Mouse (Mus musculus) limb, embryonic 11.5 days (tissue): ENCODE results near the gene Tnfsf11. TPM values are rescaled to one million over a fixed set of nuclear protein-coding genes. Genes with fewer than 3 reads are reported as not detected.

Source experiments
- ATAC-seq: fragments of 200-750 bp; cut with Nextera tagmentation; 2 replicates; pipeline ENCODE4 v1.8.0; 2017; ENCODE audit warnings: low read depth; ENCODE audit not compliant: insufficient number of reproducible peaks, low FRiP score, low TSS enrichment
- DNase-seq: peaks from one replicate; pipeline ENCODE4 v3.0.0-alpha.2; 2015; ENCODE audit warnings: low spot score
- H3K27ac ChIP-seq: fragments of 300-500 bp; sonication (generic); replicated peaks from 2 replicates; pipeline ENCODE4 v1.5.1; 2014; ENCODE audit warnings: low read depth, mild to moderate bottlenecking, low read length
- H3K27me3 ChIP-seq: fragments of 300-500 bp; sonication (generic); 2 replicates; pipeline ENCODE4 v1.6.1; 2014; ENCODE audit warnings: mild to moderate bottlenecking, low read length, mixed read lengths; ENCODE audit not compliant: control insufficient read depth, insufficient read depth
- H3K36me3 ChIP-seq: fragments of 300-500 bp; sonication (generic); 2 replicates; pipeline ENCODE4 v1.6.1; 2014; ENCODE audit warnings: mild to moderate bottlenecking, low read length, moderate library complexity, mixed read lengths; ENCODE audit not compliant: control insufficient read depth, insufficient read depth
- H3K4me1 ChIP-seq: fragments of 300-500 bp; sonication (generic); 2 replicates; pipeline ENCODE4 v1.6.1; 2014; ENCODE audit warnings: low read length, mixed read lengths; ENCODE audit not compliant: control insufficient read depth, insufficient read depth
- H3K4me2 ChIP-seq: fragments of 300-500 bp; sonication (generic); 2 replicates; pipeline ENCODE4 v1.6.1; 2014; ENCODE audit warnings: low read depth, mild to moderate bottlenecking, moderate library complexity; ENCODE audit not compliant: severe bottlenecking
- H3K4me3 ChIP-seq: fragments of 300-500 bp; sonication (generic); 2 replicates; pipeline ENCODE4 v1.5.1; 2014; ENCODE audit warnings: low read depth, low read length
- H3K9ac ChIP-seq: fragments of 300-500 bp; sonication (generic); 2 replicates; pipeline ENCODE4 v1.6.1; 2014; ENCODE audit warnings: mild to moderate bottlenecking, low read length
- H3K9me3 ChIP-seq: fragments of 300-500 bp; sonication (generic); 2 replicates; pipeline ENCODE4 v1.6.1; 2016; ENCODE audit warnings: low read length; ENCODE audit not compliant: control insufficient read depth
- WGBS: fragments of 180-500 bp; shearing (Covaris S2); extraction: QIAGEN DNeasy Blood & Tissue Kit; methylation state at CpG from one replicate; pipeline ENCODE4 v1.1.7; 2014; 5-methylcytosine and 5-hydroxymethylcytosine counted together
- polyA plus RNA-seq: library from polyadenylated mRNA; unstranded; fragments of >200 nt; fragmentation: Nextera tagmentation; extraction: Ambion mirVana; gene quantifications from 2 replicates; pipeline ENCODE4 v1.2.1, GENCODE M21; 2014

The Tnfsf11 gene
- polyA plus RNA-seq, 1 experiment from 2014 or later: not detected

GRCm38 (mm10) chr14:78319000-78319399 lies 11.2 kb upstream of the Tnfsf11 start:
- ATAC-seq: no peak
- H3K4me3 ChIP-seq: no peak overlapping the region
- no peak overlapping the region for H3K4me2 ChIP-seq
- no peaks in the 10 kb centered on the region for H3K27me3 ChIP-seq
- 74% methylated on average over 3 of the region's 3 CpGs for WGBS
- H3K9me3 ChIP-seq: no peaks in the 10 kb centered on the region
- H3K36me3 ChIP-seq: no peaks in the 10 kb centered on the region
- H3K9ac ChIP-seq: no peak overlapping the region
- DNase-seq: no peak
- no peaks in the 10 kb centered on the region for H3K4me1 ChIP-seq
- no peak overlapping the region for H3K27ac ChIP-seq

GRCm38 (mm10) chr14:78317623-78318022 lies 9.8 kb upstream of the Tnfsf11 start:
- H3K4me2 ChIP-seq: no peak overlapping the region

GRCm38 (mm10) chr14:78300914-78301313 lies 6.9 kb downstream of the Tnfsf11 start:
- no peak overlapping the region for H3K27ac ChIP-seq
- WGBS: 86% methylated on average over 3 of the region's 3 CpGs
- no peak for DNase-seq

More at GRCm38 (mm10) chr14:78317623-78318022, 9.8 kb upstream of the Tnfsf11 start:
- WGBS: 87% methylated on average over 5 of the region's 5 CpGs
- H3K27me3 ChIP-seq: no peaks in the 10 kb centered on the region
- no peak for ATAC-seq
- no peak overlapping the region for H3K4me3 ChIP-seq
- H3K4me1 ChIP-seq: no peaks in the 10 kb centered on the region
- H3K9ac ChIP-seq: no peak overlapping the region
- H3K27ac ChIP-seq: no peak overlapping the region
- no peaks in the 10 kb centered on the region for H3K36me3 ChIP-seq
- DNase-seq: no peak
- no peaks in the 10 kb centered on the region for H3K9me3 ChIP-seq

GRCm38 (mm10) chr14:78292687-78293086 lies 15.2 kb downstream of the Tnfsf11 start:
- H3K9me3 ChIP-seq: no peaks in the 10 kb centered on the region
- no peak overlapping the region for H3K4me3 ChIP-seq
- H3K27me3 ChIP-seq: no peaks in the 10 kb centered on the region
- no peak for DNase-seq
- no peak overlapping the region for H3K9ac ChIP-seq
- no peaks in the 10 kb centered on the region for H3K36me3 ChIP-seq
- 92% methylated on average over 7 of the region's 7 CpGs for WGBS
- H3K4me2 ChIP-seq: no peak overlapping the region
- H3K4me1 ChIP-seq: no peaks in the 10 kb centered on the region
- ATAC-seq: no peak
- H3K27ac ChIP-seq: no peak overlapping the region

More at GRCm38 (mm10) chr14:78300914-78301313, 6.9 kb downstream of the Tnfsf11 start:
- H3K4me3 ChIP-seq: no peak overlapping the region
- ATAC-seq: no peak
- H3K9ac ChIP-seq: no peak overlapping the region
- no peaks in the 10 kb centered on the region for H3K9me3 ChIP-seq
- no peaks in the 10 kb centered on the region for H3K36me3 ChIP-seq
- H3K4me2 ChIP-seq: no peak overlapping the region
- no peaks in the 10 kb centered on the region for H3K27me3 ChIP-seq
- no peaks in the 10 kb centered on the region for H3K4me1 ChIP-seq

GRCm38 (mm10) chr14:78289912-78290523 lies 17.8 kb downstream of the Tnfsf11 start:
- no peak overlapping the region for H3K4me2 ChIP-seq
- no peaks in the 10 kb centered on the region for H3K36me3 ChIP-seq
- ATAC-seq (no peak), DNase-seq (no peak)
- 82% methylated on average over 9 of the region's 9 CpGs for WGBS
- no peaks in the 10 kb centered on the region for H3K27me3 ChIP-seq
- no peaks in the 10 kb centered on the region for H3K9me3 ChIP-seq
- H3K4me1 ChIP-seq: no peaks in the 10 kb centered on the region
- no peak overlapping the region for H3K9ac ChIP-seq
- H3K27ac ChIP-seq: no peak overlapping the region
- no peak overlapping the region for H3K4me3 ChIP-seq

- Histone ChIP-seq H3K36me3 (no peaks in the 10 kb centered on the region), H3K4me2 (no peak overlapping the region), H3K9me3 (no peaks in the 10 kb centered on the region), H3K4me3 (no peak overlapping the region), H3K4me1 (no peaks in the 10 kb centered on the region), H3K9ac (no peak overlapping the region), H3K27me3 (no peaks in the 10 kb centered on the region), H3K27ac (no peak overlapping the region)
- ATAC-seq: no peak
- WGBS: 52% methylated on average over 5 of the region's 5 CpGs
- DNase-seq: no peak
Measured at GRCm38 (mm10) chr14:78288903-78289302, 18.9 kb downstream of the Tnfsf11 start.

GRCm38 (mm10) chr14:78287906-78288800 lies 19.7 kb downstream of the Tnfsf11 start:
- H3K4me2 ChIP-seq: no peak overlapping the region
- H3K36me3 ChIP-seq: no peaks in the 10 kb centered on the region
- H3K4me3 ChIP-seq: no peak overlapping the region
- no peaks in the 10 kb centered on the region for H3K9me3 ChIP-seq
- DNase-seq: peak; percentile 77
- no peak overlapping the region for H3K27ac ChIP-seq
- no peaks in the 10 kb centered on the region for H3K4me1 ChIP-seq
- H3K9ac ChIP-seq: no peak overlapping the region
- 45% methylated on average over 7 of the region's 7 CpGs for WGBS
- ATAC-seq: no peak
- no peaks in the 10 kb centered on the region for H3K27me3 ChIP-seq

- Histone ChIP-seq H3K4me2 (no peak overlapping the region), H3K36me3 (no peaks in the 10 kb centered on the region), H3K27me3 (no peaks in the 10 kb centered on the region), H3K9me3 (no peaks in the 10 kb centered on the region), H3K4me3 (no peak overlapping the region), H3K27ac (no peak overlapping the region), H3K4me1 (no peaks in the 10 kb centered on the region), H3K9ac (no peak overlapping the region)
- WGBS: 43% methylated on average over 5 of the region's 5 CpGs
- DNase-seq: no peak
- no peak for ATAC-seq
Measured at GRCm38 (mm10) chr14:78286011-78286548, 21.8 kb downstream of the Tnfsf11 start.
